Mouse (Mus musculus): ENCODE measurements at regions not wholly inside any gene's neighbourhood (a gene's known extent, or its start where the extent isn't known, plus 50 kb on each side); places are given as distances from the start of the nearest gene placed in this dataset.

- no peak for ATAC-seq (ENCODE audit: extremely low read depth, insufficient number of reproducible peaks, low FRiP score, poor library complexity, severe bottlenecking)
Observed at GRCm38 (mm10) chr4:47620700-47621099, 146.2 kb downstream of the Sec61b start.

GRCm38 (mm10) chr4:47622851-47623743 is 148.6 kb downstream of the Sec61b start:
- no peak for ATAC-seq (ENCODE audit: extremely low read depth, insufficient number of reproducible peaks, low FRiP score, poor library complexity, severe bottlenecking)

- no peak for ATAC-seq (ENCODE audit: extremely low read depth, insufficient number of reproducible peaks, low FRiP score, poor library complexity, severe bottlenecking)
Observed at GRCm38 (mm10) chr4:47630006-47630405, 155.5 kb downstream of the Sec61b start.

GRCm38 (mm10) chr4:47630427-47630826 is 156.0 kb downstream of the Sec61b start:
- ATAC-seq (ENCODE audit: extremely low read depth, insufficient number of reproducible peaks, low FRiP score, poor library complexity, severe bottlenecking): no peak

GRCm38 (mm10) chr4:47638876-47639494 is 164.5 kb downstream of the Sec61b start:
- no peak for ATAC-seq (ENCODE audit: extremely low read depth, insufficient number of reproducible peaks, low FRiP score, poor library complexity, severe bottlenecking)

GRCm38 (mm10) chr4:47645093-47645492 is 170.6 kb downstream of the Sec61b start:
- no peak for ATAC-seq (ENCODE audit: extremely low read depth, insufficient number of reproducible peaks, low FRiP score, poor library complexity, severe bottlenecking)

- ATAC-seq (ENCODE audit: extremely low read depth, insufficient number of reproducible peaks, low FRiP score, poor library complexity, severe bottlenecking): no peak
Observed at GRCm38 (mm10) chr4:47648701-47649100, 174.2 kb downstream of the Sec61b start.

- no peak for ATAC-seq (ENCODE audit: extremely low read depth, insufficient number of reproducible peaks, low FRiP score, poor library complexity, severe bottlenecking)
Observed at GRCm38 (mm10) chr4:47649951-47650350, 175.5 kb downstream of the Sec61b start.

- no peak for ATAC-seq (ENCODE audit: extremely low read depth, insufficient number of reproducible peaks, low FRiP score, poor library complexity, severe bottlenecking)
Observed at GRCm38 (mm10) chr4:47651521-47651920, 177.1 kb downstream of the Sec61b start.

- ATAC-seq (ENCODE audit: extremely low read depth, insufficient number of reproducible peaks, low FRiP score, poor library complexity, severe bottlenecking): no peak
Observed at GRCm38 (mm10) chr4:47653143-47653542, 178.7 kb downstream of the Sec61b start.

- no peak for ATAC-seq (ENCODE audit: extremely low read depth, insufficient number of reproducible peaks, low FRiP score, poor library complexity, severe bottlenecking)
Observed at GRCm38 (mm10) chr4:47669519-47669918, 195.1 kb downstream of the Sec61b start.

- no peak for ATAC-seq (ENCODE audit: extremely low read depth, insufficient number of reproducible peaks, low FRiP score, poor library complexity, severe bottlenecking)
Observed at GRCm38 (mm10) chr4:47670476-47670875, 196.0 kb downstream of the Sec61b start.

- ATAC-seq (ENCODE audit: extremely low read depth, insufficient number of reproducible peaks, low FRiP score, poor library complexity, severe bottlenecking): no peak
Observed at GRCm38 (mm10) chr4:47671362-47671761, 196.9 kb downstream of the Sec61b start.

GRCm38 (mm10) chr4:47681141-47681540 is 206.7 kb downstream of the Sec61b start:
- no peak for ATAC-seq (ENCODE audit: extremely low read depth, insufficient number of reproducible peaks, low FRiP score, poor library complexity, severe bottlenecking)

- ATAC-seq (ENCODE audit: extremely low read depth, insufficient number of reproducible peaks, low FRiP score, poor library complexity, severe bottlenecking): no peak
Observed at GRCm38 (mm10) chr4:47691207-47691606, 216.7 kb downstream of the Sec61b start.

GRCm38 (mm10) chr4:47692654-47693053 is 218.2 kb downstream of the Sec61b start:
- ATAC-seq (ENCODE audit: extremely low read depth, insufficient number of reproducible peaks, low FRiP score, poor library complexity, severe bottlenecking): no peak

GRCm38 (mm10) chr4:47693221-47693620 is 218.8 kb downstream of the Sec61b start:
- no peak for ATAC-seq (ENCODE audit: extremely low read depth, insufficient number of reproducible peaks, low FRiP score, poor library complexity, severe bottlenecking)

- no peak for ATAC-seq (ENCODE audit: extremely low read depth, insufficient number of reproducible peaks, low FRiP score, poor library complexity, severe bottlenecking)
Observed at GRCm38 (mm10) chr4:47697071-47697470, 222.6 kb downstream of the Sec61b start.

- ATAC-seq (ENCODE audit: extremely low read depth, insufficient number of reproducible peaks, low FRiP score, poor library complexity, severe bottlenecking): no peak
Observed at GRCm38 (mm10) chr4:47698514-47698913, 224.1 kb downstream of the Sec61b start.

GRCm38 (mm10) chr4:47698926-47699325 is 224.5 kb downstream of the Sec61b start:
- ATAC-seq (ENCODE audit: extremely low read depth, insufficient number of reproducible peaks, low FRiP score, poor library complexity, severe bottlenecking): no peak

Measured in neutrophil, adult 5-6 weeks (primary cell).